Mouse (Mus musculus): Measurements from ENCODE around the gene Kctd13.

Kctd13 gene

DNA sequence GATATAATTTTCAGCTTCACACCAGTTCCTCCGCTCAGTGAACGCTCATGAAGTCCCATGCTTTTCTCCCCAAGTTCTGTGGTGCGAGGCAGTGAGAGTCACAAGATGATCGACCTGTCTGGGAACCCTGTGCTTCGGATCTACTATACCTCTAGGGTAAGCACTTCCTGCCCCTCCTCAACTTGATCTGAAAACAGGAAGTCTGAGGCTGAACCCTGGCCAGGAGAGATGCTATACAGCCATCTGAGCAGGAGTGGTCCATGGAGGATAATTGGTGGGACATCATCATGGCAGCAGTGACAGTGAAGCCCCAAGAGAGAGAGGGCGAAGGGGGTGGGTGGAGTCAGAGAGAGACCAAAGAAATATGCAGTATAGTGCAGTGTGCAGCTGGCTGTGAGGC is 50.2 kb downstream of the Kctd13 start:
- no peak for DNase-seq (ENCODE audit: low read depth in 1 of 2, low spot score in 2 of 2)

DNA sequence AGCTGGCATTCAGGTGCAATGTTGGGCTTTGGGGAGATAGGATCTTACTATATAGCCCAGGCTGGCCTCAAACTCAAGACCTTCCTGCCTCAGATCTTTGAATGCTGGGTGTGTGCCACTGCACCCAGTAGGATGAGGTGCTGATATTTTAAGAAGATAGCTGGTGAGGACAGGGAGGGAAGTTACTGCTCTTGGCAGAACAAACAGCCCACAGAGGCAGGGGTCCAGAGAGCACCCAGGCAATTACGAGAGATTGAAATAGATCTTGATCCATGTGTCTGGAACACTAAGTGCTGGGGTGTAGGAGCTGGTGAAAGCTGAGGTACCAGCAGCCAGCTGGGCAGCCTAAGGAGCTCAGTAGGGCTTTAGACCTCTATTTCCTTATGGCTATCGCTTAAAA is 52.9 kb downstream of the Kctd13 start:
- DNase-seq (ENCODE audit: low read depth in 1 of 2, low spot score in 2 of 2): no peak

- DNase-seq (ENCODE audit: low read depth in 1 of 2, low spot score in 2 of 2): no peak
Observed at GRCm38 (mm10) chr7:126982054-126982453, 53.4 kb downstream of the Kctd13 start.

- no peak for DNase-seq (ENCODE audit: low read depth in 1 of 2, low spot score in 2 of 2)
Observed at GRCm38 (mm10) chr7:126983113-126983512, 54.4 kb downstream of the Kctd13 start.

DNA sequence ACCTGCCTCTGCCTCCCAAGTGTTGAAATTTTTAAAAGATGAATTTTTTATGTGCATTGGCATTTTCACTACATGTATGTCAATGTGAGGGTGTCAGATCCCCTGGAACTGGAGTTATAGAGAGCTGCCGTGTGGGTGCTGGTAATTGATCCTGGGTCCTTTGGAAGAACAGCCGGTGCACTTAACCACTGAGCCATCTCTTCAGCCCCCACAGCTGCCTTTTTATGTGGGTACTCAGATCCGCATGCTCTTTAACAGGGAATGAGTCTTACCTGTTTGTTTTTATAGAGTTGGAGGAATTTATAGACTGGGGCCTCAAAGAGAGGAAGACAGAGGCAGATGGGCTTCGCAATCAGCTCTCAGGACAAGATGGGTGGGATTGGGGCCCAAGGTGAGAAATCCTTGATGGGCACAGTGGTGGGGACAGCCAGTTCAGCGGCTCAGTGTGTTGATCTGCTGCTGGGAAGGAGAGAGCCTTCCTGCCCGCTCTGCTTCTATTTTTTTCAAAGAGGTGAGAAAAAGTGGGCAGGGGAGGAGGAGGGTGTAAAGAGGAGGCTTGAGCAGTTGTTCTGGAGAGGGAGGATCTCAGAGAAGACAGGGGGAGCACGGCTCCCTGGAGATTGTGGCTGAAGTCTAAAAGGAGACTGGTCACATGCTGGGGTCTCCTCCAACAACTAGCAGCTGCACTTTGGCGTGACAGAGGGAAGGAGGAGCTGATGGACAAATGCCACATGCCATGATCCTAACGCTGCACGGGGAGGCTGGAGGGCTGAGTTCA is 56.2 kb downstream of the Kctd13 start:
- no peak for DNase-seq (ENCODE audit: low read depth in 1 of 2, low spot score in 2 of 2)

GRCm38 (mm10) chr7:126986319-126986718 is 57.6 kb downstream of the Kctd13 start:
- DNase-seq (ENCODE audit: low read depth in 1 of 2, low spot score in 2 of 2): no peak

- no peak for DNase-seq (ENCODE audit: low read depth in 1 of 2, low spot score in 2 of 2)
Observed at GRCm38 (mm10) chr7:126988816-126989215, 60.1 kb downstream of the Kctd13 start.
